22 mouse cellular contexts compared by ENCODE assay signal in the genomic region with DNA sequence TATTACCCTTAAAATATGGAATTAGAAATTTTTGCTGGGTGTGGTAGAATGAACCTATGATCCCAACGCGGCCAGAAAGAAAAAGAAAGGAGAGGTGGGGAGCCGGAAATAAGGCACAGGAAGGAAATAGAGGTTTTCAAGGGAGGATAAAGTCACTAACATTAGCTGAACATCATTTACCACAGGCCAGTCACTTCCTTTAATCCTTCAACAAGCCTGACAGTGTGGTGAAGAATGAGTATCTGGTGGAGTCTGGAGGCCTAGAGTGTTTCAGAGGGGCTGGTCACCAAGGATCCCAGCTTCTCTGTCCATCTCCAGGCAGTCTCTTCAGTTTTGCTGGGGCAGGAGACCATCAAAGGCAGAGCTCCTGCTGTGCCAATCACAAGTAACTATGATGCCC. TPM values are rescaled to one million over a fixed set of nuclear protein-coding genes. Genes with fewer than 3 reads are reported as not detected.
DNase-seq lines count a peak whose midpoint lies in the region; ATAC-seq lines count a peak whose summit lies in the region.
"Had no signal": no experiment of that assay in that cellular context is flagged by ENCODE, and none has a peak within 500 bp of the region (broad histone marks: within the 10 kb centered on the region; RNA-seq: fewer than 3 reads in every experiment).

No protein-coding gene starts in this region.

- DNase-seq in liver (no peak), 416B (ENCODE audit: low read depth) (peak; percentile 68)
- no peak for DNase-seq in frontal cortex, postnatal 25 days (ENCODE audit: low spot score in 2 of 2)
- no peak for DNase-seq in frontal cortex, postnatal 36 days (ENCODE audit: low spot score in 2 of 2)
- DNase-seq: adrenal gland, adult 2 months; adrenal gland, postnatal 10 days; adrenal gland, postnatal 36 days; cerebellum, adult 11 months; cerebellum, adult 18-20 months; cerebellum, adult 8-10 months; cerebellum, adult 9-11 months; cerebellum, postnatal 14 days; cerebellum, postnatal 36 days had no signal

- no peaks in the 10 kb centered on the region for H3K9me3 ChIP-seq in liver, embryonic 12.5 days (replicated peaks)
- H3K9me3 ChIP-seq: embryonic facial prominence, embryonic 10.5 days; embryonic facial prominence, embryonic 12.5 days had no signal

- 0 out of 2 replicates have a peak overlapping the region, but pooled peaks have one; percentile 25 for H3K27ac ChIP-seq in liver, embryonic 12.5 days
- H3K27ac ChIP-seq: embryonic facial prominence, embryonic 10.5 days; embryonic facial prominence, embryonic 12.5 days had no signal

- H3K27me3 ChIP-seq in liver, embryonic 12.5 days (replicated peaks), result peaks cover 6% of the 10 kb centered on the region; the same call in 1 of the 2 replicates
- H3K27me3 ChIP-seq: embryonic facial prominence, embryonic 12.5 days had no signal

- H3K4me2 ChIP-seq in liver, embryonic 12.5 days, result no peak overlapping the region
- H3K4me2 ChIP-seq: embryonic facial prominence, embryonic 12.5 days had no signal

- ATAC-seq in liver, embryonic 12.5 days, result no peak
- peak; percentile 78 for ATAC-seq in common myeloid progenitor, adult 5-6 weeks (replicated peaks; ENCODE audit: low read depth, poor library complexity, severe bottlenecking)
- ATAC-seq in hematopoietic stem cell, adult 5-6 weeks (replicated peaks in 1 of 2; ENCODE audit: insufficient read depth in 1 of 2, low FRiP score in 2 of 2, low TSS enrichment in 1 of 2, low read depth in 1 of 2, poor library complexity in 2 of 2, severe bottlenecking in 2 of 2), result peak; percentile 42 to 70; a peak in 2 of 4 replicates
- no peak for ATAC-seq in monocyte, adult 5-6 weeks (replicated peaks; ENCODE audit: insufficient number of reproducible peaks, low FRiP score, low TSS enrichment, poor library complexity, severe bottlenecking)
- ATAC-seq: forebrain, embryonic 14.5 days; forebrain, embryonic 16.5 days had no signal

- 32% methylated on average over 3 of the region's 3 CpGs for WGBS in liver, embryonic 12.5 days (ENCODE audit: insufficient replicate concordance)

- peaks cover 6% of the 10 kb centered on the region; the same call in 1 of the 2 replicates for H3K4me1 ChIP-seq in liver, embryonic 12.5 days
- H3K4me1 ChIP-seq: embryonic facial prominence, embryonic 10.5 days; embryonic facial prominence, embryonic 12.5 days had no signal

- H3K36me3 ChIP-seq in liver, embryonic 12.5 days, result no peaks in the 10 kb centered on the region
- H3K36me3 ChIP-seq: embryonic facial prominence, embryonic 10.5 days; embryonic facial prominence, embryonic 12.5 days had no signal

- no peak overlapping the region for H3K9ac ChIP-seq in liver, embryonic 12.5 days
- H3K9ac ChIP-seq: embryonic facial prominence, embryonic 12.5 days had no signal

- H3K4me3 ChIP-seq in liver, embryonic 12.5 days, result no peak overlapping the region
- H3K4me3 ChIP-seq: embryonic facial prominence, embryonic 10.5 days; embryonic facial prominence, embryonic 12.5 days had no signal

RNA-seq across cellular contexts. Expression of gene Oscar, which starts 5.5 kb away (rescaled TPM):
- 0.08 TPM in 1 of 2 replicates, not detected in the other for polyA plus RNA-seq in liver, embryonic 12.5 days (2016; fragmentation: Nextera tagmentation; extraction: Ambion mirVana)
- total RNA-seq in common myeloid progenitor, adult 5-6 weeks (2017), result not detected in 2 replicates
- 0.20 TPM in 1 of 2 replicates, not detected in the other for total RNA-seq in hematopoietic stem cell, adult 5-6 weeks (2017)
- total RNA-seq in monocyte, adult 5-6 weeks (2017), result not detected in 3 replicates
- total RNA-seq: adrenal gland, adult 2 months; adrenal gland, postnatal 36 days; MEL had no signal
- polyA plus RNA-seq: embryonic facial prominence, embryonic 10.5 days had no signal

RNA-seq across cellular contexts. Expression of gene Ndufa3, which starts 6.7 kb away (rescaled TPM):
- 295 and 296 TPM in 2 replicates for polyA plus RNA-seq in liver, embryonic 12.5 days (2016; fragmentation: Nextera tagmentation; extraction: Ambion mirVana)
- total RNA-seq in common myeloid progenitor, adult 5-6 weeks (2017), result 132 and 142 TPM in 2 replicates
- 150 and 232 TPM in 2 replicates for total RNA-seq in hematopoietic stem cell, adult 5-6 weeks (2017)
- 163 to 226 TPM (median 220 TPM) in 3 replicates for total RNA-seq in monocyte, adult 5-6 weeks (2017)

RNA-seq across cellular contexts. Expression of gene Tfpt, which starts 19.3 kb away (rescaled TPM):
- polyA plus RNA-seq in liver, embryonic 12.5 days (2016; fragmentation: Nextera tagmentation; extraction: Ambion mirVana), result 16.0 and 17.6 TPM in 2 replicates
- total RNA-seq in common myeloid progenitor, adult 5-6 weeks (2017), result 30.3 and 32.8 TPM in 2 replicates
- 22.8 and 25.9 TPM in 2 replicates for total RNA-seq in hematopoietic stem cell, adult 5-6 weeks (2017)
- total RNA-seq in monocyte, adult 5-6 weeks (2017), result 20.6 to 34.9 TPM (median 28.7 TPM) in 3 replicates

RNA-seq across cellular contexts. Expression of gene Prpf31, which starts 19.3 kb away (rescaled TPM):
- polyA plus RNA-seq in liver, embryonic 12.5 days (2016; fragmentation: Nextera tagmentation; extraction: Ambion mirVana), result 93.1 and 97.6 TPM in 2 replicates
- 103 and 108 TPM in 2 replicates for total RNA-seq in common myeloid progenitor, adult 5-6 weeks (2017)
- 78.5 and 106 TPM in 2 replicates for total RNA-seq in hematopoietic stem cell, adult 5-6 weeks (2017)
- total RNA-seq in monocyte, adult 5-6 weeks (2017), result 50.9 to 63.8 TPM (median 57.8 TPM) in 3 replicates

RNA-seq across cellular contexts. Expression of gene Cnot3, which starts 34.6 kb away (rescaled TPM):
- polyA plus RNA-seq in liver, embryonic 12.5 days (2016; fragmentation: Nextera tagmentation; extraction: Ambion mirVana), result 32.6 and 34.4 TPM in 2 replicates
- 22.7 and 48.4 TPM in 2 replicates for total RNA-seq in common myeloid progenitor, adult 5-6 weeks (2017)
- total RNA-seq in hematopoietic stem cell, adult 5-6 weeks (2017), result 20.8 and 22.3 TPM in 2 replicates
- total RNA-seq in monocyte, adult 5-6 weeks (2017), result 19.8 to 52.4 TPM (median 24.8 TPM) in 3 replicates

Comparison
In these comparisons a context has a peak if more than half of its experiments do, and no peak if none do; other contexts are left out.
1. ATAC-seq: peak in common myeloid progenitor, adult 5-6 weeks (single experiment) and hematopoietic stem cell, adult 5-6 weeks (2 of 2); none in liver, embryonic 12.5 days (single experiment) and monocyte, adult 5-6 weeks (single experiment).